Mouse (Mus musculus) layer of hippocampus, postnatal 14 days (tissue): ENCODE data around the gene Nup155. TPM values are rescaled to one million over a fixed set of nuclear protein-coding genes. Genes with fewer than 3 reads are reported as not detected.
"Not testable (repeated sequence)": the region's sequence is repeated elsewhere in the genome, so short reads cannot be mapped to it uniquely, and the experiment has no call there.

ENCODE experiments used
- DNase-seq, 2 experiments: peaks; one replicate each; pipeline ENCODE4 v3.0.0; 2021 to 2022; ENCODE audit warnings: low spot score in 2 of 2, mixed read lengths in 1 of 2
- long read RNA-seq, 2 experiments: library from polyadenylated mRNA; stranded (forward); transcript quantifications; one replicate each; pipeline ENCODE4 v2.0.0; 2021
- total RNA-seq, 2 experiments: library from RNA; stranded (reverse); gene quantifications; 2 replicates each; pipeline ENCODE4 v1.2.3; 2021

Nup155 gene
- 10 to 100 TPM; 19.0 to 23.4 TPM for total RNA-seq
- long read RNA-seq, experiment 1, full-length matches to known transcripts, result 4 of 6 reads
- long read RNA-seq, experiment 1, partial matches to known transcripts, result 2 of 6 reads
- long read RNA-seq, experiment 1, other reads (novel, unspliced or antisense), result 0 of 6 reads
- long read RNA-seq, experiment 2, full-length matches to known transcripts, result 2 of 2 reads
- long read RNA-seq, experiment 2, partial matches to known transcripts, result 0 of 2 reads
- long read RNA-seq, experiment 2, other reads (novel, unspliced or antisense), result 0 of 2 reads

GRCm38 (mm10) chr15:8108966-8109743, at the start of gene Nup155:
Nup155 (plus strand) TSS chr15:8109273.
- DNase-seq, result peak; percentile 89 to 95

DNA sequence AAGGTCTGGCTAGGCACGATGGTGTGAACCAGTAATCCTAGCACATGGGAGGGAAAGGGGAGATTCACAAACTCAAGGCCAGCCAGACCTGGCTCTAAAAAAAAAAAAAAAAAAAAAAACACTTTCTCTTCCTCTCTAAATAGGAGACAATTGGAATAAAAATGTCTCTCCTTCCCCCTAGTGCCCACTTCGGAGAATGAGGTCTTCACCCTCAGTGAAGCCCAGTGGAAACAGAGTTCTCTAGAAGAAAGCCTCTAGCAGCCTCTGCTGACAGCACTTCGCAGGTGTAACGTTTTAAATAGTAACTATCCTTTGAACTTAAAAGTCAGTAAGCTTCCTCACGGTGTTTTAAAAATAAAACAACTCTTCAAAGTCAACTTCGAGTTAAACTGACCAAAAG, 43.9 kb upstream of the Nup155 start:
- no peak for DNase-seq

DNA sequence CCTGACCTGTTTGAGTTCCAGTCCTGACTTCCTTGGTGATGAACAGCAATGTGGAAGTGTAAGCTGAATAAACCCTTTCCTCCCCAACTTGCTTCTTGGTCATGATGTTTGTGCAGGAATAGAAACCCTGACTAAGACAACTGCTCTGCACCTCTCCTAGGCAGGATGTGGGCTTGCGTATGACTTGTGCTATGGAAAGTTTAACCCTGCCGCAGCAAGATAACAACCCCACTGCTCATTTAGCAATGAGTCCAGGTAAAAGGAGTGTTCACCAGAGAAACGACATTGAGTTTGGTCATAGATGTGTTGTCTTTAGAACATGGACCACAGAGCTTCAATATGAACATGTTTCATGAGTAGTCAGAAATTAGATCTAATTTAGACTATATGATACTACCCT, 35.9 kb upstream of the Nup155 start:
- DNase-seq, result not testable (repeated sequence)

GRCm38 (mm10) chr15:8082139-8082538, 26.9 kb upstream of the Nup155 start:
- no peak for DNase-seq

GRCm38 (mm10) chr15:8087293-8087692, 21.8 kb upstream of the Nup155 start:
- DNase-seq, result no peak

DNA sequence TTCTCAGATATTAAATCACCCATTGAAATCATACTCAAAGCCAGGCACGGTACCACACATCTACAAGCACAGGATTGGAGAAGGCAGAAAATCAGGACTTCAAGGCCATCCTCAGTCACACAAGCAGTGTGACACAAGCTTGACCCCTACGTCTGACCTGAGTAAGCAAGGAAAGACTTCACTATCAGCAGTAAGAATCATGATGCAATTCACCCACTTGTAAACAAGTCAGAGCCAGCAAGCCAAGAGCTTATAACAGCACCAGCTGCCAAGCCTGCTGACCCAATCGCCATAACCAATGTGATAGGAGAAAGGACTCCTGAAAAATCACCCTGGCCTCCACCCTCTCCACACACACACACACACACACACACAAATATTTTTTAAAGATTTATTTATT, 20.4 kb upstream of the Nup155 start:
- no peak for DNase-seq

DNA sequence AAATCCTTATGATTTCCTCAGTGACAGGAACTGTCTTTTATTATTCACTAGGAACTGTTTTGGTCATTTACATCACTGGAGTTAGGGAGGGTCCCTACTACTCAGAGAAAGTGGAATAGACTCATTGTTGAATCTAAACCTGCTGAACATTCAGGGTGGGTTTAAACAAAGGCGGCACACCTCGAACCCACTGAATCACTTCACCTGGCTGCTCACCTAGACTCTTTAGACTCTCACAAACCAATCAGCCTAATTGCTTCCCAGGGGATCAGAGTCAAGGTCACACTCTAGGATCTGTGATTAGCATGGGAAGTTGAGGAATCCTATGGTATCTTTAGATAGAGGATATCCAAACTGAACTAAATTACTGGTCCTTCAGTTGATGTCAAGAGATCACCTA, 18.4 kb upstream of the Nup155 start:
- DNase-seq, result no peak

DNA sequence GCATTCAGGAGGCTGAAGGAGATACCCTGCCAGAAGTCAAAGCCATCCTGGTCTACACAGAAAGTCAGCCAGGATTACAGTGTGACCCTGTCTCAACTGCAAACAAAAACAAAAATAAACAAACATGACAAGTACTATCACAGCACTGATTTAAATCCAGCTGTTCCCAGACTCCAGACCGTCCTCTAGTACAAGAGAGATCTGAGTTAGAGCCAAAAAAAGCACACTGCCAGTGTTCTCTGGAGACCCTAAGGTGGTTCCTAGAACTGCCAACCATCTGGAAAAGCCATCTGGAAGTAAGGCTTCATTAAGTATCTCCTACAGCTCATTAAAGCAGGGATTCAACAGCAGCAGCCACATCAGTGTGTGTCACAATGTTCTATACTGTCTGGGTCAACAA, 16.4 kb upstream of the Nup155 start:
- not testable (repeated sequence) for DNase-seq

GRCm38 (mm10) chr15:8097853-8098252, 11.2 kb upstream of the Nup155 start:
- DNase-seq, result peak; percentile 9 to 39

- DNase-seq, result peak; percentile 97 to 98
Measured at GRCm38 (mm10) chr15:8098774-8099749, 10.0 kb upstream of the Nup155 start, which contains the start of gene Wdr70. Wdr70 (minus strand) TSS chr15:8099209.

DNA sequence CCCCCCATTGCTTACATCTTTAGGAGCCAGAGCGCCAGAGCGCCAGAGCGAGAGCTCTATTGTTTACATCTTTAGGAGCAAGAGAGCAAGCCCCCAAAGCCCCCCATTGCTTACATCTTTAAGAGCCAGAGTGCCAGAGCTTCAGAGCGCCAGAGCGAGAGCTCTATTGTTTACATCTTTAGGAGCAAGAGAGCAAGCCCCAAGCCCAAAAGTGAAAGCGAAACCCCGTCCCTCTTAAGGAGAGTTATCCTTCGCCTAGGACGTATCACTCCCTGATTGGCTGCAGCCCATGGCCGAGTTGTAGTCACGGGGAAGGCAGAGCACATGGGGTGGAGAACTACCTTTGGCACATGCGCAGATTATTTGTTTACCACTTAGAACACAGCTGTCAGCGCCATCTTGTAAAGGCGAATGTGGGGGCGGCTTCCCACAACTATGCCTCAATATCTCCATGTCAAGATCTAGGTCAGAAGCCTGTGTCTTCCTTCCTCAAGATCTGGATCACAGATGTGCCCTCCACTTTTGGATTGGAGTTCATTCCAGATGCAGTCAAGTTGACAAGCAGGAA, 7.0 kb upstream of the Nup155 start:
- not testable (repeated sequence) for DNase-seq

DNA sequence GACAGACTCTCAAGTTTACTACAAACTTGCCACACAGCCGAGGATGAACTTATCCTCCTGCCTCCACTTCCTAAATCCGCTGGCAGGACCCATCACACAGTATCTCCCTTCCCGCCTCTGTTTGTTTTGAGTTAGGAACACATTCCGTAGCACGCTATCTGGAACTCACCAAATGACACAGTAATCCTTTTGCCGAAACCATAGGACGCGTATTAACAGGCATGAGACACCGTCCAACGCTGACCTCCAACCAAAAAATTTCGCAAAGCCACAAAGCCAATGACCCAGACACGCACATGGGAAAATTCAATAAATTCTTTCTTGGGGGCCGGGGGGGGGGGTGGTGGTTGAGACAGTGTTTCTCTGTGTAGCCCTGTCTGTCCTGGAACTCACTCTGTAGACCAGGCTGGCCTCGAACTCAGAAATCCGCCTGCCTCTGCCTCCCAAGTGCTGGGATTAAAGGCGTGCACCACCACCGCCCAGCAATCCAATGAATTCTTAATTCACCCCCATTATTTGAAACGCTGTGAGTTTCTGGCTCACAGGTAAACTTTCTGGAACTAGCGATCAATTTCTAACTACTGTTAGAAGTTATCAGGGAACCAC, 610 bp upstream of the Nup155 start:
- peak; percentile 4 to 7 for DNase-seq

DNA sequence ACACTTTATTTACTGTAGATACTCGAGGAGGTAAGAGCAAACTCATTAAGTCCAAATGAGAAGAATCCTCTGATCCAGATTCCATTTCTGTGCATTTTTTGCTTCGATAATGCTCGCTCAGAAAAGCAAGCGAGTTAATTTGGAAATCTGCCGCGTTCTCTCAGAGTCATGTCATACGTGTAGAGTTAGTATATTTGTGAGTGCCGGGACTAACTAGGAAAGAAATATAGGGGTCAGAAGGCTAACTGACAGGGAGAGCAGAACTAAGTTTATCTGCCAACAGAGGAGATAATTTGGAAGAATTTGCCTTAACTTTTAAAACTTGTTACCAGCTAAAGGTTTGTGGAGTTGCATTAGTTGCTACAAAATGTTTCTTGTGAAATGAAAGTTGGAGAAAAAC, 709 bp downstream of the Nup155 start:
- DNase-seq, result no peak

DNA sequence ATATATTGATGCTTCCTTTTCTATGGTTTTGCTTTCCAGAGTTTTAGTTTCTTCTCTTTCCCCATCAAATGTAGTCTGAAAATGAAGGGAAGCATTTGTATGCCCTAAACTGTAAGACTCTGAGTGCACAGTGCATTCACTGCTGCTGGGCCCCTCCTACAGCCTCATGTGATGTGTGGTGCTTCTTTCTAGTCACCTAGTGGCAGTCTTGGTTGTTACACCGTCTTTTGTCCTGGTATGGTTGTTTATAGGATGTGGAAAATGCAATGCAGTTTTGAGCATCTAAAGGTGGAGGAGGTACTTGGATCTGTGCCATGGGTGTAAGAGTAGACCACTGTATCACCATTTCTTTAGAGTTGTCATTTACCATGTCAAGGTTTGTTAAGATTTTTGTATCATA, 20.2 kb downstream of the Nup155 start:
- DNase-seq, result no peak

DNA sequence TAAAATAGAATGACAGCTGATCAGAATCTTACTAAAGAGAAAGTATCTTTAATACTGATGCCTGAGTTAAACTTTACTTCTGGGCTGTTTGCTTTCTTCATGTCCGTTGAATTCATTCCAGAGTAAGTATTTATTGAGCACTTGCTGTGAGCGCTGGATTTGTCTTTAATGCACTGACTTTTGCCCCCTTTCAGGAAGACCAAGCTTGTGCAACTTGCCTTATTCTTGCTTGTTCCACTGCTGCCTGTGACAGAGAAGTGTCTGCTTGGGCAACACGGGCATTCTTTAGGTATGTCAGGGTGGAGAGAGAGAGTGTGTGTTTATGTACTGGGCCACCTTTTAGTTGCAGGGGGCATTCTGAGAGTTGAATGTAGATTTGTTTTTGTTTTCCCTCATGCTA, 22.2 kb downstream of the Nup155 start:
- no peak for DNase-seq

- no peak for DNase-seq
Measured at GRCm38 (mm10) chr15:8131761-8132160, 22.7 kb downstream of the Nup155 start.

DNA sequence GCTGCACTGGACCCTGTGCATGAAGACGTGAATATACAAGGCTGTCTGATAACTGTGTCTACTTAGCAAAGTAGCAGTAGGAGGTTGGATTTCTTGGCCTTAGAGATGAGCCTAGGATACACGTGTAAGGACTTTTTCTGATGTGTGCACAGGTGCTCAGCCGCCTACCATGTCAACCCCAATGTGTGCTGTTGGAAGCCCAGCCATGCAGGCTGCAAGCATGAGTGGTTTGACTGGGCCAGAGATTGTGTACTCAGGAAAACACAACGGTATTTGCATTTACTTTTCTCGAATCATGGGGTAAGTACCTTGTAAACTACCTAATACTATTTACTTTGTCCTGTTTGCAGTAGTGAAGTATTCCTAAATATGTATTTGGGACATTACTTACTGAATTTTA, 26.5 kb downstream of the Nup155 start:
- DNase-seq, result no peak

GRCm38 (mm10) chr15:8161841-8162240, 52.8 kb downstream of the Nup155 start:
- no peak for DNase-seq

DNA sequence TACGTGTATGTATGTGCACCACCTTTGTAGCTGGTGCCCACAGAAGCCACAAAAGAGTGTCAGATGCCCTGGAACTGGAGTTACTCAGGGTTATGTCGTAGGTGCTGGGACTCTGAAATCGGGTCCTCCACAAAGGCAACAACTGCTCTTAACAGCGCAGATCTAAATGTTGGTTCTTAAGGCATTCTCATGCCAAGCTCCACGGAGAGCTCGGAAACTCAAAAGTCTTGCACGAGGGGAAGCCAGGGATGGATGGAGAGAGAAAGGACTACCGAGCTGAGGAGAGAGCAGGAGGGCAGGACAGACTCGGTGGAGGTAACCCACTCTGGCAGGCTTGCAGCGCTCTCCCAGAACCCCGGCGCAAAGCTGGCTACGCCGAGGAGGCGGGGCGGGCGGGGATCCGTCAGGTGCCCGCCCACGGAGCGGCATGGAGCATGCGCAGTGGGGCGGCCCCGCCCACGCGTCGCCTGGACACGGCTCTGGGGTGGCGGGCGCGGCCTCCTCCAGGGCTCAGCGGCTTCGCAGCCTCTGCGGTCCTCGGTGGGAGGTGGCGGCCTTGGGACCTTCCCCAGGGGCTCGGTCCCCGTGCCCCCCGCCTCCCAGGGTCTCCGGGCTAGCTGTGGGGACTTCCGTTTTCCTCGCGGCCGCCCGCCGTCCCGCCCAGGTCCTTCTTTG, 59.7 kb downstream of the Nup155 start, which contains the start of gene Cplane1:
TSS of gene Cplane1 (plus strand) at position 516 of the 675 bp plus-strand sequence.
- peak; percentile 91 to 93 for DNase-seq

DNA sequence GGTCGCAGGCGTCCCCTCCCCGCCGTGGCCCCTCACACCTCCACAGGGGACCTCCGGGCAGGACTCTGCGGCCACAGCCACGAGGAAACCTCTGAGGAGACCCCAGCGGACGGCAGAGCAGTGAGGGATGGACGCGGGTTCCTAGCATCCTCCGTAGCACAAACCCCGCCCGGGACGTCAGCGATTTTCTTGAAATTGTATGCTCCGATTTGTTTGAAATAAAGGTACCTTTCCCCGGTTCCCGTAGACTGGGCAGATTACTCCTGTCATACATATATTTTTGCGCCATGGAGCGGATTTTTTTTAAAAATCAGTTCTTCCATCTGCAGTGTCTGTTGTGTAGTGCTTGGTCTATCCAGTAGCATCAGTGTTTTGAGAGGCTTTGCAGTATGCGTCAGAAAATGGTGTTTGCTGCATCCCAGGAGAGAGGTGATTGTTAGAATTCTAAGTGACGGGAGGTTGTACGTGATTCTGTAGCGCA, 60.2 kb downstream of the Nup155 start:
- DNase-seq, result peak in 1 of 2 experiments; percentile 58
